Mouse (Mus musculus) forebrain, embryonic 11.5 days (tissue): Measurements from ENCODE around the gene Erp29. TPM values are rescaled to one million over a fixed set of nuclear protein-coding genes. Genes with fewer than 3 reads are reported as not detected.

Source experiments
- ATAC-seq: fragments of 200-750 bp; cut with Nextera tagmentation; replicated peaks from 2 replicates; pipeline ENCODE4 v1.8.0; 2017; ENCODE audit warnings: moderate TSS enrichment; ENCODE audit not compliant: low FRiP score
- DNase-seq: peaks from one replicate; pipeline ENCODE4 v3.0.0-alpha.2; 2017; ENCODE audit warnings: low spot score
- H3K27ac ChIP-seq: fragments of 300-500 bp; sonication (generic); 2 replicates; pipeline ENCODE4 v1.5.1; 2014; ENCODE audit warnings: low read depth, low read length
- H3K27me3 ChIP-seq: fragments of 300-500 bp; sonication (generic); 2 replicates; pipeline ENCODE4 v1.6.1; 2014; ENCODE audit warnings: mild to moderate bottlenecking, low read length, mixed read lengths; ENCODE audit not compliant: control insufficient read depth, insufficient read depth
- H3K36me3 ChIP-seq: fragments of 300-500 bp; sonication (generic); 2 replicates; pipeline ENCODE4 v1.6.1; 2014; ENCODE audit warnings: mild to moderate bottlenecking, low read length, moderate library complexity, mixed read lengths; ENCODE audit not compliant: control insufficient read depth, insufficient read depth
- H3K4me1 ChIP-seq: fragments of 300-500 bp; sonication (generic); replicated peaks from 2 replicates; pipeline ENCODE4 v1.6.1; 2014; ENCODE audit warnings: low read length, mixed read lengths; ENCODE audit not compliant: control insufficient read depth, insufficient read depth
- H3K4me2 ChIP-seq: fragments of 300-500 bp; sonication (generic); 2 replicates; pipeline ENCODE4 v1.6.1; 2014; ENCODE audit warnings: low read depth, mild to moderate bottlenecking, low read length, moderate library complexity, mixed read lengths; ENCODE audit not compliant: severe bottlenecking
- H3K4me3 ChIP-seq: fragments of 300-500 bp; sonication (generic); 2 replicates; pipeline ENCODE4 v1.5.1; 2014; ENCODE audit warnings: low read depth, low read length
- H3K9ac ChIP-seq: fragments of 300-500 bp; sonication (generic); 2 replicates; pipeline ENCODE4 v1.6.1; 2014; ENCODE audit warnings: low read length
- H3K9me3 ChIP-seq: fragments of 300-500 bp; sonication (generic); 2 replicates; pipeline ENCODE4 v1.6.1; 2016; ENCODE audit warnings: low read length, mixed read lengths; ENCODE audit not compliant: control insufficient read depth
- WGBS: fragments of 180-500 bp; shearing (Covaris S2); extraction: QIAGEN DNeasy Blood & Tissue Kit; methylation state at CpG from one replicate; pipeline ENCODE4 v1.1.7; 2014; 5-methylcytosine and 5-hydroxymethylcytosine counted together
- polyA plus RNA-seq: library from polyadenylated mRNA; unstranded; fragments of >200 nt; fragmentation: Nextera tagmentation; extraction: Ambion mirVana; gene quantifications from 2 replicates; pipeline ENCODE4 v1.2.1, GENCODE M21; 2014

Gene Erp29
- polyA plus RNA-seq, 1 experiment from 2014 or later: 119 TPM

DNA sequence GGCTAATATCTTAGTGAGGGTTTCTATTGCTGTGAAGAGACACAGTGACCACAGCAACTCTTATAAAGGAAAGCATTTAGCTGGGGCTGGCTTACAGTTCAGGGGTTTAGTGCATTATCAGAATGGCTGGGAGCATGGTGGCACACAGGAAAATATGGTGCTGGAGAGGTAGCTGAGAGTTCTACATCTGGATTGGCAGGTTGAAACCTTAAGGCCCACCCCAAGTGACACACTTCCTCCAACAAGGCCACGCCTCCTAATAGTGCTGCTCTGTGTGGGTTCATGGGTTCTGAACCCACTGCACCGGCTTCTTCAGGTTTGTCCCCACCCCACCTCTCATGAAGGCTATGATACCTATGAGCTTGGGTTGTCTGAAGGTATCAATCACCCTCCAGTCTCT is 20.1 kb upstream of the Erp29 start:
- H3K36me3 ChIP-seq: no peaks in the 10 kb centered on the region
- H3K4me1 ChIP-seq: no peaks in the 10 kb centered on the region
- H3K4me3 ChIP-seq: no peak overlapping the region
- H3K4me2 ChIP-seq: no peak overlapping the region
- H3K9ac ChIP-seq: no peak overlapping the region
- ATAC-seq (no peak), DNase-seq (no peak)
- H3K9me3 ChIP-seq: no peaks in the 10 kb centered on the region
- 92% methylated on average over 2 of the region's 2 CpGs for WGBS
- no peak overlapping the region for H3K27ac ChIP-seq
- no peaks in the 10 kb centered on the region for H3K27me3 ChIP-seq

DNA sequence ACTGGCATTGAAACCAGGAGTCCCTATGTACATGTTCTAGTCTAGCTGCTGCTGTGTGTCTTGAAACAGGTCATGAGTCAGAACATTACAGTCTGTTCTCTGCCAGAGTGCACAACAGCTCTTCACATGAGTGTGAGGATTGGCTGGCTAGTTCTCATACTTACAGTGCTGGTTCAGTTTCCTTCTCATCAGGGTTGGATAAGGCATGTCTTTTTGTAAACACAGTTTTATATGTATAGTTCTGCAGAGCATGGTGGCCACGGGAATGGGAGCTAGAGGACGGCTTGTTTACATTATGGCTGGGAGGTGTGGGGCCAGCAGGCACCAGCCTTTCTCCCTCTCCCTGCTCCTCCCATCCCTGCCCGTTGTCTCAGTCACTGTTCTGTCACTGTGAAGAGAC is 17.3 kb upstream of the Erp29 start:
- Histone ChIP-seq H3K9me3 (no peaks in the 10 kb centered on the region), H3K4me2 (no peak overlapping the region), H3K9ac (no peak overlapping the region), H3K27me3 (no peaks in the 10 kb centered on the region), H3K36me3 (no peaks in the 10 kb centered on the region), H3K4me3 (no peak overlapping the region), H3K4me1 (no peaks in the 10 kb centered on the region), H3K27ac (no peak overlapping the region)
- ATAC-seq (no peak), DNase-seq (no peak)
- 62% methylated on average over 3 of the region's 3 CpGs for whole genome bisulfite sequencing

DNA sequence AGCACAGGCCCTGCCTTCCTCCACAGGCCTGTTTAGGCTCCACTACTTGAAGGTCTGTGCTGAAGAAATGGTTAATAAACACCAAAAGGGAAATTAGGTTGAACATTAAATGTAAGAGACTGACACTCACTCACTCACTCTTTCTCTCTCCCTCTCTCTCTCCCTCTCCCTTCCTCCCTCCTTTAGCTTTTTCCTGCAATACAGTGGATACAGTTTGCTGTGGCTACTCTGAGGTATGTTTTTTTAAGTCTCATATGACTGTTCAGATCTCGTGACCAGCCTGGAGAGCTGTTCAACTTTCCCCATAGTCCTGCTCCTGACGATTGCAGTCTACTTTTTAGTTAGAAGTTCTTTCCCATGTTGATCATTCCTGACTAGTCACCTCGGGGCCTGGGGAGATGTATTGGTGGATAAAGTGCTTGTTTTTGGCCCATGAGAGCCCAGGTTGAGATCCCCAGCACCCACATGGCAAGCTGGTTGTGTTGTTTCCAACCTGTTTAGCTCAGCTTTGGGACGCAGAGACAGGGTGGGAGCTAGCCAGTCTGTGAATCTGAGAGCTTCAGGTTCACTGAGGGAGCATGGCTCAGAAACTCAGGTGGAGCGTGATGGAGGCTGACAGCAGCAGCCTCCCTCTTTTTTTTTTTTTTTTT is 11.4 kb upstream of the Erp29 start:
- H3K4me1 ChIP-seq: no peaks in the 10 kb centered on the region

DNA sequence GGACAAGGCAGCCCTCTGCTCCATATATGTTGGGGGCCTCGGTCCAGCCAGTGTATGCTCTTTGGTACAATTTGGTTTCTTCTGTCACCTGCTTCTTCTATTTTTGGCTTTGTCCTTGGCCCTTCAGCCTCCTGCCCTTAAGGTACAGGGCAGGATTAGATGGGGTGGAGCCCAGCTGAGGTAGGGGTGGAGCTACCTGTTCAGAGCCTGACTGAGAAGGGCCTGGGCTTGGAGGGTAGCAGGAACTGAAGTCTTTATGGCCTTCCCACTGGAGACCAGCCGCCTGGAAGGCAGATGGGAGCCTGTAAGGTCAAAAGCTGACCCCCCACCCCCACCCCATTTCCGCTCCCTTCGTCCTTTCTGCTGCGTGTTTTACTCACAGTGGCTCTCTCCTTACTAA is 10.7 kb upstream of the Erp29 start:
- no peaks in the 10 kb centered on the region for H3K27me3 ChIP-seq
- H3K9me3 ChIP-seq: no peaks in the 10 kb centered on the region
- ATAC-seq: no peak
- H3K4me2 ChIP-seq: no peak overlapping the region
- 78% methylated on average over 5 of the region's 5 CpGs for WGBS
- H3K36me3 ChIP-seq: no peaks in the 10 kb centered on the region
- no peak overlapping the region for H3K27ac ChIP-seq
- no peak for DNase-seq
- no peak overlapping the region for H3K9ac ChIP-seq
- H3K4me3 ChIP-seq: no peak overlapping the region
- H3K4me1 ChIP-seq: no peaks in the 10 kb centered on the region

More for the DNA sequence above, 11.4 kb upstream of the Erp29 start:
- H3K27ac ChIP-seq: no peak overlapping the region
- ATAC-seq (no peak), DNase-seq (no peak)
- no peaks in the 10 kb centered on the region for H3K9me3 ChIP-seq
- no peaks in the 10 kb centered on the region for H3K36me3 ChIP-seq
- no peaks in the 10 kb centered on the region for H3K27me3 ChIP-seq
- no peak overlapping the region for H3K4me2 ChIP-seq
- no peak overlapping the region for H3K4me3 ChIP-seq
- no peak overlapping the region for H3K9ac ChIP-seq
- WGBS: 81% methylated on average over 5 of the region's 5 CpGs

DNA sequence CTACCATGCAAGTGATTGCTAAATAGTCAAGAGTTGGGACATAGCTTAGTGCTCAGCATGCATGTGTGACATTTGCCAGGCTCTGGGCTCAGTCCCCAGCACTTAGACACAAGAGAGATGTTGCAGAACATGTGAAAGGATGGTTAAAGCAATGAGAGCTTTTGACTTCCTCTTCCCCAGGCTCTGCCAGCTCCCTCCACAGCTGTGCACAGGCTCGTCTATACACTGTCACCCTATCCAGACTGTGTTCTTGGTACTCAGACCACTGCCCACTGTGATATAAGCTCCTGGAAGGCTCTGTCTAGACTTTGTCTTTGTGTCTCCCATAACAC is 9.8 kb upstream of the Erp29 start:
- ATAC-seq: no peak
- no peak for DNase-seq
- no peaks in the 10 kb centered on the region for H3K4me1 ChIP-seq
- H3K9ac ChIP-seq: no peak overlapping the region
- H3K4me3 ChIP-seq: no peak overlapping the region
- H3K27me3 ChIP-seq: no peaks in the 10 kb centered on the region
- H3K9me3 ChIP-seq: no peaks in the 10 kb centered on the region
- no peaks in the 10 kb centered on the region for H3K36me3 ChIP-seq
- WGBS: 40% methylated on average over 1 of the region's 1 CpGs
- no peak overlapping the region for H3K4me2 ChIP-seq
- no peak overlapping the region for H3K27ac ChIP-seq

DNA sequence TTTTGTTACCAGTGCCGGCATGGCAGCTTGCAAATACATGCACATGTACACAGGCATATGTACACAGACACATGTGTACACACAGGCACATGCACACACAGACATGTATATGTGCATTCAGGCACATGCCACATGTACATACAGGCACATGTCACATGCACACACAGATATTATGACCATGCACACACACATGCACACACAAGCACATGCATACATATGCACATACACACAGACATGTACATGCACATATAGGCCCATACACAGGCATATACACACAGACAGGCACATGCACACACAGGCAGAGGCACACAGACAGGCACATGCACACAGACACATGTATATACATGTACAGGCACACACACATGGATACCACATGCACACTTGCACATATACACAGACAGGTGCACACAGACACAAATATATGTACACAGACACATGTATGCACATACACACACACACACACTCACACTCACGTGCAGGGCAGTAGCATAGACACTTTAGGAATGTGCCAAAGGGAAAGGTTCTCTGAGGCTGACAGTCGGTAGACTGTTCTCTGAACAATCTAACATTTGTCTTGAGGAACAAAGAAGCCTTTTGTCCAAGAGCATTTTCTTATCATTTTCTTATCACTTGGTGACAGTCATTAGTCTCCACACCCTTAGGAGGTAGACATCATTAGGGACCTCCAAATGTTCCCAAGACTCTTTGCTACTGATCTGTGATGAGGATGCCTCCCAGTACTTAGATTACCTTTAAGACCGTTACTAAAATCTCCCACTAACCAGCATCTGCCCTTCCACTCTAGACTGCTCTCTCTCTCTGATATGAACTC is 9.2 kb upstream of the Erp29 start:
- 75% methylated on average over 4 of the region's 4 CpGs for WGBS

DNA sequence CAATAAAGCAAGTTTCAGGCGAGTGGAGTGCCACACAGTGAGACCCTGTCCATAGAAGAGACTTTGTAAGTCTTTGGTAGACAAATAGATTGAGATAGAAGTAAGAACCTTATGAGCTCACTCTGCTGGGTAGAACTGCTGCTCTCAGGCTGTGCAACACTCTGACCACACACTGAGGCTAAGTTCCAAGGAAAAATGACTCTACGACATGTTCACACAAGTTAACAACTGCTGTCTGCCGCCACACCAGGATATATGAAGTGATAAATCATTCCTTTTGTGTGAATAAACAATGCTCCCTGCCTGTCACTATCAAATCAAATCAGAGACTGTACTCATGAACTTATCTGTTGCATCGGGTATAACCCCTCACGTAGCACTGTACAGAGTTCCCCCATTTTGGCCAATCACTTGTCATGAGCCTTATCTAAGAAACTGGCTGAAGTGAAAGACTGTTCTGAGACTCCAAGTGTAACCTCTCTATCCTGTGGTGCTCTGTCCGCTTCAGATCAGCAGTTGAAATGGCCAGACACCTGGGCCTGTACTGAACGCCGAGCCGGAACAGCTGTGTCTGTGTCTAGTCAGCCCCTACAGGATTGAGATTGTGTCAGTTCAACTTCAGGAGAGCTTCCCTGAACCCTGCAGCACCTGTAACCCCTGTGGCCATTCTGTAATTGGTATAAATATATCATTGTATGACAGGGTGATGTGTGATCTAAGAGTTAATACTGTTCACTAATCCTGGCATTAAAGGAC is 3.4 kb upstream of the Erp29 start:
- Histone ChIP-seq H3K27ac (no peak overlapping the region), H3K27me3 (no peaks in the 10 kb centered on the region), H3K4me1 (peaks cover 4% of the 10 kb centered on the region; the same call in 1 of the 2 replicates), H3K9ac (no peak overlapping the region), H3K9me3 (no peaks in the 10 kb centered on the region), H3K36me3 (no peaks in the 10 kb centered on the region), H3K4me2 (no peak overlapping the region), H3K4me3 (no peak overlapping the region)
- ATAC-seq (no peak), DNase-seq (no peak)
- WGBS: 86% methylated on average over 9 of the region's 9 CpGs

More for the DNA sequence above, 9.2 kb upstream of the Erp29 start:
- no peak overlapping the region for H3K4me2 ChIP-seq
- DNase-seq: no peak
- no peak for ATAC-seq
- H3K27ac ChIP-seq: no peak overlapping the region
- no peaks in the 10 kb centered on the region for H3K9me3 ChIP-seq
- no peaks in the 10 kb centered on the region for H3K36me3 ChIP-seq
- H3K4me3 ChIP-seq: no peak overlapping the region
- no peak overlapping the region for H3K9ac ChIP-seq
- H3K27me3 ChIP-seq: no peaks in the 10 kb centered on the region
- H3K4me1 ChIP-seq: no peaks in the 10 kb centered on the region

DNA sequence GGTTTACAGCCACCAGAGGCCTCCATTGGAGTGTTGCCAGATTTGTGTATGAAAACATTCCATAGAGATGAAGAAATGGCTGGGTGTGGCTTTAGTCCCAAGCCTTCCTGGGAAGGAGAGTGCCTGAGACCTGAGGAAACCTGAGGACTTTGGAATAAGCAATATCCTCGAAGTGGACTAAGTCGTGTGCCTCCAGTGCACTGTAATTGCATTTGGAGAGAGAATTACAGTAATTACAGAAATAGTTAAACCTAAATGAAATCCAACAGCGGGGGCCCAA is 2.1 kb upstream of the Erp29 start:
- Histone ChIP-seq H3K27ac (no peak overlapping the region), H3K36me3 (no peaks in the 10 kb centered on the region), H3K27me3 (no peaks in the 10 kb centered on the region), H3K4me1 (peaks cover 4% of the 10 kb centered on the region; the same call in 1 of the 2 replicates), H3K9ac (no peak overlapping the region; the same call in 1 of the 2 replicates), H3K4me2 (no peak overlapping the region), H3K4me3 (no peak overlapping the region), H3K9me3 (no peaks in the 10 kb centered on the region)
- no peak for ATAC-seq
- DNase-seq: no peak
- 92% methylated on average over 3 of the region's 3 CpGs for WGBS
